Mouse (Mus musculus) liver, adult 10 weeks (tissue): ENCODE results near the gene Phldb2. TPM values are rescaled to one million over a fixed set of nuclear protein-coding genes. Genes with fewer than 3 reads are reported as not detected.

Experiments used
- polyA plus RNA-seq: library from polyadenylated mRNA; stranded (reverse); fragments of 350-450 nt; fragmentation: Illumina TruSeq; extraction: RNeasy Lipid Tissue Mini Kit (QIAGEN cat#74804); gene quantifications from one replicate; pipeline ENCODE4 v1.2.3, GENCODE M21; 2014; ENCODE audit warnings: low read depth, low replicate concordance

The Phldb2 gene
- 59.5 TPM for polyA plus RNA-seq

GRCm38 (mm10) chr16:45953394-45953793, at the start of gene Phldb2:
Phldb2 (minus strand) TSS chr16:45953598.

GRCm38 (mm10) chr16:45742615-45743476, 210.6 kb downstream of the Phldb2 start, which contains the start of gene Abhd10:
Abhd10 (minus strand) TSS chr16:45742955.

GRCm38 (mm10) chr16:45724061-45724741, 229.2 kb downstream of the Phldb2 start, which contains the start of gene Tagln3:
Tagln3 (minus strand) TSS chr16:45724608.

Other genes with a start within 250 kb of the Phldb2 start
- not detected for gene Tagln3, start 229.0 kb downstream of the Phldb2 start, polyA plus RNA-seq
- 7.1 TPM for gene Abhd10, start 210.6 kb downstream of the Phldb2 start, polyA plus RNA-seq
- gene Plcxd2, start 56.6 kb upstream of the Phldb2 start, polyA plus RNA-seq: 56.3 TPM
- 0.34 TPM for gene Cd96, start 166.7 kb upstream of the Phldb2 start, polyA plus RNA-seq
- 55.7 TPM for gene Gm4737, start 201.5 kb upstream of the Phldb2 start, polyA plus RNA-seq